Comparison of ENCODE assay signal across 10 mouse cellular contexts in the genomic region with DNA sequence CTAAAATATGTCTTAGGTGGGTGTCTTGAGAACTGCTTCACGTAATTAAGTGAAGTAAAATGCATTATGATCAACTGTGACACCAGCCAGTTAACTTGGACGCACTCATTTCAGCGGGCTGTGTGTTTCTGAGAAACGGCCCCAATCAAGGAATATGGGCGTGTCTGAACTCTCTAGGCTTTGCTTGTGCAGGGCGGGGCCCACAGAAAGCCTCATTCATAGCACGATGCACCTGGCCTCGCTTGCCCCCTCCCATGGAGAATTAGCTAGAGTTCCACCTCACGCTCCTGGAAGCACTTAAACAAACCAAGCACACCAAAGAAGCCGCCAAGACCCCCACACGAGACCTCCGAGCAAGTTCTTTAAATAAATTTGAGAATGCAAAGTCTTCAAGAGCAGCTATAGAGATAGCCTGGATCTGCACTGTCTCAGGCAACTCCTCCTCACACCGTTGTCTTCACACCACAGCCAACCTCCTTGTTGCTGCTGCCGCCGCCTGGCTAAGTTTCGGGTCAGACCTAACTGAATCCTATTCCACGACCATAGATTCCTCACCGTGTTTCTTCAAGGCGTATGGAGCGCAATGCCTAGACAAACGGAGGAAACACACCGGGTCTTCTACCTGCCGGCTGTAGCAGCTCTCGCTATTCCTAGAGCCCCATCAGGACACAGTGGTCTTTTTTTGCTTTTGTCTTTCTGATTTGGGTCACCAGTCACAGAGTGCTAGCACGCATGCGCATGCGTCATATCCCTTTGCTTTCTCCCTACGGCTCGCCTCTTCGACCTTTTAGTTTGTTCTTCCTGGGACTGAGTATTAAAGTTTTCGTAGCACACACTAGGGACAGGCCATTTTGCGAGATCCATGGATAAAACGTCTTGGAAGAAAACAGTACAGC.
DNase-seq lines count a peak whose midpoint lies in the region; ATAC-seq and TF ChIP-seq lines count a peak whose summit lies in the region.
"Had no signal": no experiment of that assay in that cellular context is flagged by ENCODE, and none has a peak within 500 bp of the region (broad histone marks: within the 10 kb centered on the region; RNA-seq: fewer than 3 reads in every experiment).

No protein-coding gene starts in this region.

- no peaks in the 10 kb centered on the region for H3K36me3 ChIP-seq in hindbrain, embryonic 11.5 days (ENCODE audit: control insufficient read depth, insufficient read depth, low read length)
- H3K36me3 ChIP-seq in hindbrain, embryonic 14.5 days (replicated peaks; ENCODE audit: control insufficient read depth, insufficient read depth) = no peaks in the 10 kb centered on the region
- no peaks in the 10 kb centered on the region for H3K36me3 ChIP-seq in testis, adult 2 months (ENCODE audit: control insufficient read depth, insufficient read depth, low read length)
- H3K36me3 ChIP-seq in liver, embryonic 13.5 days = no peaks in the 10 kb centered on the region

- H3K4me3 ChIP-seq in hindbrain, embryonic 11.5 days (ENCODE audit: low read depth, low read length) = no peak overlapping the region
- H3K4me3 ChIP-seq in hindbrain, embryonic 14.5 days (replicated peaks; ENCODE audit: low read length) = no peak overlapping the region
- peak overlapping the region; percentile 32 for H3K4me3 ChIP-seq in testis, adult 2 months (ENCODE audit: control insufficient read depth, low read depth, low read length)
- H3K4me3 ChIP-seq in liver, embryonic 13.5 days (replicated peaks) = no peak overlapping the region

- H3K9me3 ChIP-seq in hindbrain, embryonic 11.5 days (ENCODE audit: control insufficient read depth, low read length) = no peaks in the 10 kb centered on the region
- no peaks in the 10 kb centered on the region for H3K9me3 ChIP-seq in hindbrain, embryonic 14.5 days (ENCODE audit: control insufficient read depth, low read length)
- no peaks in the 10 kb centered on the region for H3K9me3 ChIP-seq in liver, embryonic 13.5 days (replicated peaks)

- no peak for TF ChIP-seq CTCF in testis, adult 2 months (IDR thresholded peaks at IDR 0.05; ENCODE audit: control insufficient read depth, insufficient read depth, insufficient replicate concordance, low read depth, low read length)

- no peak for DNase-seq in hindbrain, embryonic 11.5 days (ENCODE audit: low spot score)
- no peak for DNase-seq in hindbrain, embryonic 14.5 days (ENCODE audit: low spot score)
- no peak for DNase-seq in testis, postnatal 14 days (ENCODE audit: low spot score)
- no peak for DNase-seq in liver, embryonic 13.5 days
- DNase-seq in gastrocnemius, adult 8-10 months (ENCODE audit: low spot score in 2 of 2) = no peak
- DNase-seq in B cell, adult 2 months = no peak
- no peak for DNase-seq in frontal cortex, postnatal 10 days (ENCODE audit: low spot score in 2 of 2)
- DNase-seq: adrenal gland, adult 2 months; gastrocnemius, postnatal 10 days had no signal

- ATAC-seq in hindbrain, embryonic 11.5 days (ENCODE audit: low FRiP score) = no peak
- no peak for ATAC-seq in hindbrain, embryonic 14.5 days (ENCODE audit: low FRiP score)
- no peak for ATAC-seq in liver, embryonic 13.5 days (ENCODE audit: low read depth)

- H3K4me1 ChIP-seq in hindbrain, embryonic 11.5 days (replicated peaks; ENCODE audit: control insufficient read depth, insufficient read depth, low read length) = no peaks in the 10 kb centered on the region
- H3K4me1 ChIP-seq in hindbrain, embryonic 14.5 days (replicated peaks; ENCODE audit: control insufficient read depth, insufficient read depth, low read length) = peaks cover 14% of the 10 kb centered on the region
- H3K4me1 ChIP-seq in testis, adult 2 months (ENCODE audit: control insufficient read depth, insufficient read depth, low read length) = peaks cover 7% of the 10 kb centered on the region; the same call in 1 of the 2 replicates
- H3K4me1 ChIP-seq in liver, embryonic 13.5 days (replicated peaks) = peaks cover 14% of the 10 kb centered on the region

- 0 out of 2 replicates have a peak overlapping the region, but pooled peaks have one; percentile 19 for H3K27ac ChIP-seq in hindbrain, embryonic 11.5 days (ENCODE audit: low read depth, low read length)
- no peak overlapping the region for H3K27ac ChIP-seq in hindbrain, embryonic 14.5 days
- H3K27ac ChIP-seq in testis, adult 2 months (ENCODE audit: control insufficient read depth, insufficient read depth, low read depth, low read length) = no peak overlapping the region
- no peak overlapping the region for H3K27ac ChIP-seq in liver, embryonic 13.5 days

- no peak overlapping the region for H3K4me2 ChIP-seq in hindbrain, embryonic 11.5 days (replicated peaks; ENCODE audit: low read depth, low read length)
- no peak overlapping the region for H3K4me2 ChIP-seq in hindbrain, embryonic 14.5 days (replicated peaks)
- H3K4me2 ChIP-seq in liver, embryonic 13.5 days = peak overlapping the region; percentile 10

- H3K9ac ChIP-seq in hindbrain, embryonic 11.5 days (ENCODE audit: low read depth, low read length) = no peak overlapping the region
- H3K9ac ChIP-seq in hindbrain, embryonic 14.5 days = no peak overlapping the region
- H3K9ac ChIP-seq in liver, embryonic 13.5 days = no peak overlapping the region

- TF ChIP-seq POLR2A in testis, adult 2 months (IDR thresholded peaks at IDR 0.05; ENCODE audit: control insufficient read depth, low read depth, low read length) = no peak

- H3K27me3 ChIP-seq in hindbrain, embryonic 11.5 days (ENCODE audit: control insufficient read depth, insufficient read depth, low read length) = no peaks in the 10 kb centered on the region
- no peaks in the 10 kb centered on the region for H3K27me3 ChIP-seq in hindbrain, embryonic 14.5 days (ENCODE audit: control insufficient read depth, insufficient read depth, low read length)
- no peaks in the 10 kb centered on the region for H3K27me3 ChIP-seq in testis, adult 2 months (ENCODE audit: control insufficient read depth, insufficient read depth, low read length)
- H3K27me3 ChIP-seq in liver, embryonic 13.5 days = 0 out of 2 replicates have a peak, but pooled peaks cover 2% of the 10 kb centered on the region

- 80% methylated on average over 33 of the region's 33 CpGs for WGBS in hindbrain, embryonic 11.5 days
- 75% methylated on average over 33 of the region's 33 CpGs for WGBS in hindbrain, embryonic 14.5 days
- 61% methylated on average over 33 of the region's 33 CpGs for WGBS in liver, embryonic 13.5 days (ENCODE audit: insufficient replicate concordance)
